Mouse (Mus musculus): ENCODE results near the gene Tbx1. TPM values are rescaled to one million over a fixed set of nuclear protein-coding genes. Genes with fewer than 3 reads are reported as not detected.

Tbx1 gene
- polyA plus RNA-seq, 1 experiment from 2014 or later = 0.64 TPM

DNA sequence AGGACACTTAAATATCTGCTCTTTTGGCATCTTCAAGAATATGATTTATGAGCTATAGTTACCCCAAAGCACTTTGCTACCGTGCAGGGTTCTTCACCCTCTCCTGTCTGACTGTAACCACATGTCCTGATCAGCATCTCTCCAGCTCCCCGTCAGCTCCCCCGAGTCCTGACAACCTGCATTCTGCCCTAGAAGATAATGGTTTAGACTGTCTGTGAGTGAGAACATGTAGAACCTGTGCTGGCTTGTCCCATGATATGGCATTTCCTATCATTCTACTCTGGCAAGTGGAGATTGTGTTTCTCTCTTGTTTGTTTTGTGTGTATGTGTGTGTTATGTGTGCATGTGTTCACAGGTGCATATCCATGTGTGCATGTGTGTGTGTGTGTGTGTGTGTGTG, 7.5 kb upstream of the Tbx1 start:
- H3K9ac ChIP-seq (replicated peaks; ENCODE audit: low read depth, low read length) = no peak overlapping the region
- H3K4me1 ChIP-seq (ENCODE audit: control insufficient read depth, insufficient read depth, low read length) = no peaks in the 10 kb centered on the region
- ATAC-seq (ENCODE audit: low read depth) = no peak
- no peak overlapping the region for H3K27ac ChIP-seq (ENCODE audit: low read depth, low read length)
- no peak overlapping the region for H3K4me2 ChIP-seq (ENCODE audit: low read depth, low read length)
- WGBS = 85% methylated on average over 3 of the region's 3 CpGs
- H3K36me3 ChIP-seq (ENCODE audit: control insufficient read depth, insufficient read depth, low read length) = no peaks in the 10 kb centered on the region
- no peaks in the 10 kb centered on the region for H3K9me3 ChIP-seq (ENCODE audit: control insufficient read depth, low read length)
- H3K27me3 ChIP-seq (ENCODE audit: control insufficient read depth, insufficient read depth, low read length) = peaks cover 10% of the 10 kb centered on the region
- H3K4me3 ChIP-seq (ENCODE audit: low read depth, low read length) = no peak overlapping the region

DNA sequence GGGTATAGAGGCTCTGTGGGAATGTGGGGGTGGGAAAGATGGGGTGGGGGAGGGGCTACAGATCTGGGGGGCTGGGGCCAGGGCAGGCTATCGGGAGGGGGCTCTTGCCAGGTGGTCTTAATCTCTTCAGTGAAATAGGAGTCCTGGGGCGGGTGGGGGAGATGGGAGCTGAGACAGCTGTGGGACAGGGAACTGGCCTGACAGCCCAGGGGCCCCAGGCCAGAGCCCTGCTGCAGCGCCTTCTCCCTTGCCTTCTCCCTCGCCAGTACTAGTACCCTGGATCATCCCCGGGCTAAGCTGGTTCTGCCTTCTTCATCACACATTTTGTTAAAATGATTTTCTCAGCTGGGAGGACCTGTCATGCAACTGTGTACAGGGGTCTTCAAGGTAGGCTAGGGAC, 5.8 kb upstream of the Tbx1 start:
- no peaks in the 10 kb centered on the region for H3K9me3 ChIP-seq (ENCODE audit: control insufficient read depth, low read length)
- no peaks in the 10 kb centered on the region for H3K4me1 ChIP-seq (ENCODE audit: control insufficient read depth, insufficient read depth, low read length)
- 47% methylated on average over 5 of the region's 5 CpGs for WGBS
- H3K4me3 ChIP-seq (ENCODE audit: low read depth, low read length) = no peak overlapping the region
- no peak overlapping the region for H3K27ac ChIP-seq (ENCODE audit: low read depth, low read length)
- no peaks in the 10 kb centered on the region for H3K36me3 ChIP-seq (ENCODE audit: control insufficient read depth, insufficient read depth, low read length)
- no peak overlapping the region for H3K9ac ChIP-seq (replicated peaks; ENCODE audit: low read depth, low read length)
- no peak for ATAC-seq (ENCODE audit: low read depth)
- peaks cover 22% of the 10 kb centered on the region for H3K27me3 ChIP-seq (ENCODE audit: control insufficient read depth, insufficient read depth, low read length)
- no peak overlapping the region for H3K4me2 ChIP-seq (ENCODE audit: low read depth, low read length)

DNA sequence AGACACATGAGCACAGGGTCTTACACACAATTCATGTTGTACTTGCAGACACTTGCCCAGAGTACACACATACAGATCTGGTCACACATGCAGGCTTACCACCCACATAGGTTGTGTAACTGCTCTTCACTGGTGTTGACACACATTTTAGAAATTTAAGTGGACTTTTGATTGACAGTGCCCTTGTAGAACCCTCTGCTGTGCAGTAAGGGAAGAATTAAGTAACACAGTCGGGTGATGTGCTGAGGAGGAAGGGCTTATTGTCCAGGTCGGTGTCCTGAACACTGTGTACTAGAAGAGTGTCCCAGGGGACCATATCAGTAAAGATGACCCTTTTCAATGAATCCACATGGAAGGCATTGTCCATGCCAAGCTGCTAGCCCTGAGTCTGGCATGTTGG, 3.5 kb upstream of the Tbx1 start:
- H3K4me3 ChIP-seq (ENCODE audit: low read depth, low read length) = no peak overlapping the region
- H3K9ac ChIP-seq (replicated peaks; ENCODE audit: low read depth, low read length) = no peak overlapping the region
- no peaks in the 10 kb centered on the region for H3K9me3 ChIP-seq (ENCODE audit: control insufficient read depth, low read length)
- ATAC-seq (ENCODE audit: low read depth) = no peak
- 79% methylated on average over 2 of the region's 2 CpGs for WGBS
- no peak overlapping the region for H3K4me2 ChIP-seq (ENCODE audit: low read depth, low read length)
- peaks cover 46% of the 10 kb centered on the region for H3K27me3 ChIP-seq (ENCODE audit: control insufficient read depth, insufficient read depth, low read length)
- peaks cover 4% of the 10 kb centered on the region for H3K4me1 ChIP-seq (ENCODE audit: control insufficient read depth, insufficient read depth, low read length)
- H3K27ac ChIP-seq (ENCODE audit: low read depth, low read length) = no peak overlapping the region
- H3K36me3 ChIP-seq (ENCODE audit: control insufficient read depth, insufficient read depth, low read length) = no peaks in the 10 kb centered on the region

DNA sequence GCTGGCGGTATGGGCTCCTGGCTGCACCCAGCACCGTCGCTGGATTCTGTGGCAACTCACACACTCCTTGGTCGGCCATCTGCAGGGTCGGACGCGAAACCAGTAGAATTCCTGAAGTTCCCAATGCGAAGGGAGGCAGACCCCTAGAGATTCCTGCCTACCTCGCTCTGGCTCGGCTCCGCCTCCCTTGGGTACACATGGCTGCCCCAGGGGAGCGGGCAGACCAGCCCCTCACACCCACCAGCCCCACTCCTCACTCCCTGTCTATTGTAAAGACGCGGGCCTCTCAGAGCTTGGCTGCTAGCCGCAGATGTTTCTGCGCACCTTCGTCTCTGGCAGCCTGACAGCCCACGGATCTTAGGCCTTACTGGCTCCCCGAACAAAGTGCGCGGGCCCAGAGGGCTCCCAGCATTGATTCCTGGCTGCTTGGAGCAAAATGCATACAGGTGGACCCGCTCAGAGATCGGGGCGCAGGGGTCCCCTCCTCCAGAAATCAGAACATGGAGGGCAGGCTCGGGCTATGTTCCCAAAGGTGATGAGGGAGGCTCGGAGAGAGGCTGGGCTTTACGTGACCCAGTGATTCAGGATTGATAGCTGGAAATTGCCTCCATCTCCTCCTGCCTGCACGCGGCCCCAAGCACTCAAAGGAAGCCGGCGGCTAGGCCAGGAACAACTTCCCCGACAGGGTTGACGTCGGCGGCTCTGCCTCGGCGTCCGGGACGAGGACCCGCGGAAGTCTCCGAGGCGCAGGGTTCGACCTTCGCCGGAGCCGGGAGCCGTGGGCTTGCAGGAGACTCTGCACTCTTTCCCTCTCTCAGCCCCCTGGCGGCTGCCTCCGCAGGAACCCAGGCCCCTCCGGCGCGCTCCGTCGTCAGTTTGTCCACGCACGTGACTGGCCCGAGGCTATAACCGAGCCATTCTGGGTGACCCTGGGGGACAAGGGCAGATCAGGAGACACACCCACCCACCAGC, 862 bp upstream of the Tbx1 start:
- H3K4me3 ChIP-seq (ENCODE audit: low read depth, low read length) = 0 out of 2 replicates have a peak overlapping the region, but pooled peaks have one; percentile 10
- 2% methylated on average over 57 of the region's 59 CpGs for WGBS
- H3K9me3 ChIP-seq (ENCODE audit: control insufficient read depth, low read length) = no peaks in the 10 kb centered on the region
- peak; percentile 26; the same call in 1 of the 2 replicates for ATAC-seq (ENCODE audit: low read depth)
- H3K27ac ChIP-seq (ENCODE audit: low read depth, low read length) = no peak overlapping the region
- H3K27me3 ChIP-seq (ENCODE audit: control insufficient read depth, insufficient read depth, low read length) = peaks cover 67% of the 10 kb centered on the region
- no peaks in the 10 kb centered on the region for H3K36me3 ChIP-seq (ENCODE audit: control insufficient read depth, insufficient read depth, low read length)
- H3K4me1 ChIP-seq (ENCODE audit: control insufficient read depth, insufficient read depth, low read length) = peaks cover 14% of the 10 kb centered on the region
- no peak overlapping the region for H3K9ac ChIP-seq (replicated peaks; ENCODE audit: low read depth, low read length)
- 0 out of 2 replicates have a peak overlapping the region, but pooled peaks have one; percentile 16 for H3K4me2 ChIP-seq (ENCODE audit: low read depth, low read length)

DNA sequence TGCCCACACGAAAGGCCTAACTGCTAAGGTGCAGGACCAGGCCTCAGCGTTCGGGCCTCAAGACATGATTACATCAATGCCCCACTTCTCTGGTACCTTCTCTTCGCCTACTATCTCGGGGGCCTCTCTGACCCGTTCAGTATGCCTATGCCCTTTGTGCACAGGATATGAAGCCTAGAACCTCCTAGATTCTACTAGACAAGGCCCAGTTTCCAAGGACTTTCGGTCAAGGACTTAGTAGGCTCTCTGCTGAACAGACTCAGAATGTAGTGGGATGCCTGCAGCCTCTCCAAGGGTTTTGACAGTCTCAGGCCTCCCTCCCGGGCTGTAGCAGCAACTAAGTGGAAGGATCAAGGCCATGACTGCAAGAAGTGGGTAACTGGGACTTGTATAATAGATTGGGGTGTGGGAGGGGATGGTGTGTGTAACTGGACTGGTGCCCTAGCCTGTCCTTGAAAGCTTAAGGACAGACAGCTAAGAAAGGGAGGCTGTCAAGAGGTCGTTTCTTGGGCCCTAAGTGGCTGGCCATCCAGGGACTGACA, 1.3 kb downstream of the Tbx1 start:
- H3K9ac ChIP-seq (replicated peaks; ENCODE audit: low read depth, low read length) = no peak overlapping the region
- peaks cover 16% of the 10 kb centered on the region for H3K4me1 ChIP-seq (ENCODE audit: control insufficient read depth, insufficient read depth, low read length)
- no peaks in the 10 kb centered on the region for H3K36me3 ChIP-seq (ENCODE audit: control insufficient read depth, insufficient read depth, low read length)
- H3K9me3 ChIP-seq (ENCODE audit: control insufficient read depth, low read length) = no peaks in the 10 kb centered on the region
- peaks cover 87% of the 10 kb centered on the region for H3K27me3 ChIP-seq (ENCODE audit: control insufficient read depth, insufficient read depth, low read length)
- H3K4me2 ChIP-seq (ENCODE audit: low read depth, low read length) = no peak overlapping the region
- no peak overlapping the region for H3K27ac ChIP-seq (ENCODE audit: low read depth, low read length)
- no peak for ATAC-seq (ENCODE audit: low read depth)
- WGBS = 9% methylated on average over 9 of the region's 9 CpGs
- no peak overlapping the region for H3K4me3 ChIP-seq (ENCODE audit: low read depth, low read length)

DNA sequence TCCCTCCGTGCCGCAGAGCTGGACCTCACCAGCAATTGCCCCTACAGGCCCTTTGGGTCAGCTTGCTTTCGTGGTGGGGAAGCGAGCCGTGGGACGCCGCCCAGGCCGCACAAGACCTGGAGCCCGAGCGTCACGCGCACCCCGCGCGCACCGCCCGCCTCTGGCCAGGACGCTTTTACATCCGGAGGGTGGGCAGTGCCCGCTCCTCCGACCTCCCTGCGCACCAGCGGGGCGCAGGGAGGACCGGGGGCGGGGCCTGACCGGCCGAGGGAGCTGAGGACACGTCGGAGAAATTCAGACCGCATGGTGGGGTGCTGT, 1.8 kb downstream of the Tbx1 start:
- Histone ChIP-seq H3K9me3 (ENCODE audit: control insufficient read depth, low read length) (no peaks in the 10 kb centered on the region), H3K4me3 (ENCODE audit: low read depth, low read length) (no peak overlapping the region), H3K4me1 (ENCODE audit: control insufficient read depth, insufficient read depth, low read length) (peaks cover 16% of the 10 kb centered on the region), H3K36me3 (ENCODE audit: control insufficient read depth, insufficient read depth, low read length) (no peaks in the 10 kb centered on the region), H3K27me3 (ENCODE audit: control insufficient read depth, insufficient read depth, low read length) (peaks cover 87% of the 10 kb centered on the region), H3K9ac (replicated peaks; ENCODE audit: low read depth, low read length) (no peak overlapping the region), H3K4me2 (ENCODE audit: low read depth, low read length) (no peak overlapping the region), H3K27ac (ENCODE audit: low read depth, low read length) (no peak overlapping the region)
- 4% methylated on average over 29 of the region's 31 CpGs for WGBS
- no peak for ATAC-seq (ENCODE audit: low read depth)

DNA sequence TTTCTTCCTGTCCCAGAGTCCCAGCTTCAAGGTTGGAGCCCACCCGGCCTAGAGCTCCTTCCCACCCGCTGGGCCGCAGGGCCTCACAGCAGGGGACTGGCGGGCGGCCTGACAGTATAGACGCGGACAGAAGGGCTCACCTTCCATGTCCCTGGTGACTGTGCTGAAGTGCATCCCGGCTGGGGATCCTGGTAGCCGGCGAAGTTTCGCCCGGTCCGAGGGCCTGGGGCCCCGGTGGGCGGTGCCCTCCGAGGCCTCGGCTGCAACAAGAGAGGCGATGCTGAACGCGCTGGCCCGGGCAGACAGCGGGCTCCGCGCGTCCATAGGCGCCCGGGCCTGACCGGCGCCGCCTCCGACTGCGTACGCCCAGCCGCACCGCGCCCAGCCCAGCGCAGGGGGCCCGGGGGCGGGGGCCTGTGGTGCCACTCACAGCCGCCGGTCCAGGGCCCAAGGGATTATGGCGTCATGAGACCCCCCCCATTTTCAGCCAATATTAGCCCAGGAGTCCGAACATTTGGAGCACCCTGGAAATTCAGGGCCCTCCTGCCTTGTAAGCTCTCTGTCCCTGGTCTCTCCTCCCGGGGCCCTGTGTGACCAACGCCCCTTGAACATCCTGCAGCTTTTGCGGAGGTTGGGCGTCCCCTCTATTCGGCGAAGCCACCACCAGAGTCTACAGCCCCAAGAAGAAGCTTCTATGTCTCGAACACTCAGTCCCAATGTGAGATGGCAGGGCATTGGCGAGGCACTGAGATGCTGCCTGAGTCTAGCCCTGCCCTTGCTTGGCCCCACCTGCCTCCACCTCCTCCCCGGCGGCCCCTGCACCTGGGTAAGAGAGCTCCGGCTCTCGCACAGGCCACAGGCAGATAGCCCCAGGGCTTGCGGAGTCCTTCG, 2.4 kb downstream of the Tbx1 start:
- ATAC-seq (ENCODE audit: low read depth) = 0 out of 2 replicates have a peak, but pooled peaks have one; percentile 7
- Histone ChIP-seq H3K36me3 (ENCODE audit: control insufficient read depth, insufficient read depth, low read length) (no peaks in the 10 kb centered on the region), H3K9me3 (ENCODE audit: control insufficient read depth, low read length) (no peaks in the 10 kb centered on the region), H3K4me2 (ENCODE audit: low read depth, low read length) (peak overlapping the region; percentile 11; the same call in 1 of the 2 replicates), H3K9ac (replicated peaks; ENCODE audit: low read depth, low read length) (no peak overlapping the region), H3K4me1 (ENCODE audit: control insufficient read depth, insufficient read depth, low read length) (peaks cover 16% of the 10 kb centered on the region), H3K27ac (ENCODE audit: low read depth, low read length) (no peak overlapping the region), H3K4me3 (ENCODE audit: low read depth, low read length) (peak overlapping the region; percentile 10; the same call in 1 of the 2 replicates), H3K27me3 (ENCODE audit: control insufficient read depth, insufficient read depth, low read length) (peaks cover 88% of the 10 kb centered on the region)
- WGBS = 1% methylated on average over 52 of the region's 57 CpGs

DNA sequence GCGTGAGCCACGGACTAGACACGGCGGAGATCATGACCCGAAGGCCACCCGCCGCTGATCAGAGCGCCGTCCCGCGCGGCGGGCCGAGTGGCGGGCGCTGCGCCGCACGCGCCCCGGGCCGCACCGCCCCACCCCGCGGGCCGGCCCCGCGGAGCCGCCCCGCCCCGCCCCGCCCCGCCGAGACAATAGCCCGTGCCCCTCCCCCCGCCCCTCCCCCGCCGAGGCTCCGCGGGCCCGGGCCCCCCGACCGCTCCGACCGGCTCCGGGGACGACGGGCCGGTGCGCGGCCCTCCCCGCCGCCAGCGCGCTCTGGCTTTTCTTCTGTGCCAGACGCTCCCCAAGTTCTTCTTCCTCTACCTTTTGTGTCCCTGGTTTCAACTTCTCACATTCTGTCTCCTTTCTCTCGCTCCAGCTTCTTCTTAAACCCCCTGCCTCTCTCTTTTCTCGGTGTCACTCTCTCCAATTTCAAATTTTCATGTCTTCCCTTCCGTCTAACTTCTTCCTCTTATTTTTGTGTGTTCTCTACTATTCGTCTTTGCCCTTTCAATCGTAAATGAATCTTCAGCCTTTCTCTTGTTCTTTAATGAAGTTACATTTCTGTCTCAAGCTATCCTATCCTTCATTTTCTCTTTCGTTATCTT, 3.4 kb downstream of the Tbx1 start:
- no peak overlapping the region for H3K27ac ChIP-seq (ENCODE audit: low read depth, low read length)
- H3K9ac ChIP-seq (replicated peaks; ENCODE audit: low read depth, low read length) = 0 out of 2 replicates have a peak overlapping the region, but pooled peaks have one; percentile 37
- WGBS = under 1% methylated on average over 21 of the region's 62 CpGs
- H3K9me3 ChIP-seq (ENCODE audit: control insufficient read depth, low read length) = no peaks in the 10 kb centered on the region
- peak overlapping the region; percentile 32 for H3K4me3 ChIP-seq (ENCODE audit: low read depth, low read length)
- peaks cover 91% of the 10 kb centered on the region for H3K27me3 ChIP-seq (ENCODE audit: control insufficient read depth, insufficient read depth, low read length)
- H3K4me1 ChIP-seq (ENCODE audit: control insufficient read depth, insufficient read depth, low read length) = peaks cover 19% of the 10 kb centered on the region
- peak overlapping the region; percentile 45 for H3K4me2 ChIP-seq (ENCODE audit: low read depth, low read length)
- ATAC-seq (ENCODE audit: low read depth) = no peak
- H3K36me3 ChIP-seq (ENCODE audit: control insufficient read depth, insufficient read depth, low read length) = no peaks in the 10 kb centered on the region
